Mouse (Mus musculus): ENCODE results near the gene Pla2g1b. TPM values are rescaled to one million over a fixed set of nuclear protein-coding genes. Genes with fewer than 3 reads are reported as not detected.

Gene Pla2g1b
- polyA plus RNA-seq (2012; rRNA removed; ENCODE audit: low replicate concordance), result not detected in 2 replicates

DNA sequence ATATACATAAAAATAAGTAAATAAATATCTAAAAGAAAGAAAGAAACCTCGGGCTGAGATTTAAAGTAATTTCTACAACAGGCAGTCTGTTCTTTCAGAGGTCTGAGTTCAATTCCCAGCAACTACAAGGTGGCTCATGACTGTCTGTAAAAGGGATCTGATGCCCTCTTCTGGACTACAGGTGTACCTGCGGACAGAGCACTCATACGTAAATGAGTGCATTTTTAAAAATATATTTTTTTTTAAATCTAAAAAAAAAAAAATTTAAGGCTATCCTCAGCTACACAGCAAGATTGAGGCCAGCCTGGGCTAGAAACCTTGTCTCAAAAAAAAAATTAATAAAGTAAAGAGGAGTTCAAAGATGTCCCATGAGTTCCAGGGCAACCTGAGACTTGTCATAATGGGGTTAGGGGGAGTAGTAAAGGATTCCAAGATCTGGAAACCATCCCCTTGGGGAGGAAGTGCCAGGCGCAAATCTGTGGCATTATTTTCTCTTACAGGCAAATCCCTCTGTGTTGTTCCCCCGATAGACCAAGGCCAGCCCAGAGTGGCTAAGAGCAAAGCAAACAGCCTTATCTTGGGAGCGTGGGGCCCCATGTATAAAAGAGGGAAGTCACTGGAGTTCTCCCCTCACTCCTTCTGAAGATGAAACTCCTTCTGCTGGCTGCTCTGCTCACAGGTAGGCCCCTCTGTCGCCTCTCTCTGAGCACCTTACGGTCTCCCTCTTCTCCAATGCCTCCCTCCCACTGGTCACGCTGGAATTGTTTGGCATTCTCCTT lies at the start of gene Pla2g1b:
Gene Pla2g1b, plus strand, starts transcription at position 621 of the 779 bp plus-strand sequence.

DNA sequence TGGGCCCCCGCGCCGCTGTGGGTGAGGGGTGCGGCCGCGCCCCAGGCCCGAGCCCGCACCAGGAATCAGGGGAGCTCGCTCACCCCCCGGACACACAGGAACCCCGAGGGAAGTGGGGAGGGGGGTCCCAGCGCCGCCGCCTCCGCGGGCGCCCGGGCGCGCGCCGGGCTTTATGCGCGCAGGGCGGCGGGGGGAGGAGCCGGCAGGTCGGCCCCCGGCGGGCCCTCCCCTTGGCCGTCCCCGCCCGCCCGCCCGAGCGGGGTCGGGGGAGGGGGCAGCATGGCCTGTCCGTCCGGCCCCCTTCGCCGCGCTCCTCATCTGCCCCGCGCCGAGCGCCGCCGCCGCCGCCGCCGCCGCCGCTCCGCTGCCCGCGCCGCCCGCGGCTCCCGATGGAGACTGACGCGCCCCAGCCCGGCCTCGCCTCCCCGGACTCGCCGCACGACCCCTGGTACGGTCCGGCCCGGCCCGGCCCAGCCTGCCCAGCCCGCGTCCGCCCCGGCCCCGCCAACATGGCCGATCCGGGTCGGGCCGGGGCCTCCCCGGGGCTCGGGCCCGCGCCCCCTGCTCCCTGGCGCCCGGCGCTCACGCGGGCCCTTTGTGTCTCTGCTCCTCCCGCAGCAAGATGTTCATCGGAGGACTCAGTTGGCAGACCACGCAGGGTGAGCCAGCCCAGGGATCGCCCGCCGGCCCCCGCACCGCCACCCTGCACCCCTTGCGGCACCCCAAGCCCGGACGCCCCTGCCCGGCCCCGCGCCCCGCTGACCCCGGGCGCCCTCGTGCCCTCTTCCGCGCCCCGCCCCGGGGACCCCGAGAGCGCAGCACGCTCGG lies 36.5 kb upstream of the Pla2g1b start, which contains the start of gene Msi1:
Gene Msi1, plus strand, starts transcription at position 241 of the 828 bp plus-strand sequence.

DNA sequence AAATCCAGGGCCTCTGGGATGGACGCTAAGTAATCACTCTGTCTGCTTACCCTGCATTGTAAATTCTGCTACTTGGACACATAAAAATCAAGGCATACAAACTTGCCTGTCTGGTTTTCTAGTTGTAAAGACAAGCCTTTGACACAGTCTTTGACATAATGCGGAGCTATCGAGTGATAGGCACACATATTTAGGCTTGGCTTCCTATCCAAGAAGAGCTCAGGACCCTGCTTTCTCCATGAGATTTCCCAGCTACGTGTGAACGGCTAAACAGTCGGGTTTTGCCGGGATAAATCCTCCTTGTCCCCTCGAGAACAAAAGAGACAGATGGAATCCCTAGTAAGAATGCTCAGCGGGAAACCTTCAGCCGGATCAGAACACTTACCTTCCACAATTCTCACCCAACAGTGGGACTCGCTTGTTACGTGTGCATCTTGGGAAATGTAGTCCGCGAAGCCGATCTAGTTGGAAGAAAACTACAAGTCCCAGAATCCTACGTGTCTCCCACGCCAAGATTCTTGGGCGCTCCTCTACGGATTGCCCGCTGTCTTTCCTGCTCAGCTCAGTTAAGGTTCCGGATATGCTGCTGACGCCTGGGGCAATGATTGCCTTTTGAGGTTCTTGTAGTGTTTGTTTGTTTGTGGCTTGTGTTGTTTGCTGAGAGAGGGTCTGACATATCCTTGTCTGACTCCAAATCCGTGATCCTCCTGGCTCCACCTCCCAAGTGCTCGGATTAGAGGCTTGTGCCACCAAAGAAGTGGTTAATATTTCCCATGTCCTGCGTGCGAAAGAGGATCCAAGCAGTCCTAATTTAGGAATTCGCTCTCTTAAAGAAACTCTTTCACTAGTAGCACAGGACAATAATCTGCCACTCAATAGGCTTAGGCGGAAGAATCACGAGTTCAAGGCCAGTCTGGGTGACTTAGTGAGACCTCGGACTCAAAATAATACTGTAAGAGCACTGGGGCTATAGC lies 18.2 kb downstream of the Pla2g1b start, which contains the start of gene Sirt4:
Gene Sirt4, minus strand, starts transcription at position 779 of the 974 bp plus-strand sequence.

DNA sequence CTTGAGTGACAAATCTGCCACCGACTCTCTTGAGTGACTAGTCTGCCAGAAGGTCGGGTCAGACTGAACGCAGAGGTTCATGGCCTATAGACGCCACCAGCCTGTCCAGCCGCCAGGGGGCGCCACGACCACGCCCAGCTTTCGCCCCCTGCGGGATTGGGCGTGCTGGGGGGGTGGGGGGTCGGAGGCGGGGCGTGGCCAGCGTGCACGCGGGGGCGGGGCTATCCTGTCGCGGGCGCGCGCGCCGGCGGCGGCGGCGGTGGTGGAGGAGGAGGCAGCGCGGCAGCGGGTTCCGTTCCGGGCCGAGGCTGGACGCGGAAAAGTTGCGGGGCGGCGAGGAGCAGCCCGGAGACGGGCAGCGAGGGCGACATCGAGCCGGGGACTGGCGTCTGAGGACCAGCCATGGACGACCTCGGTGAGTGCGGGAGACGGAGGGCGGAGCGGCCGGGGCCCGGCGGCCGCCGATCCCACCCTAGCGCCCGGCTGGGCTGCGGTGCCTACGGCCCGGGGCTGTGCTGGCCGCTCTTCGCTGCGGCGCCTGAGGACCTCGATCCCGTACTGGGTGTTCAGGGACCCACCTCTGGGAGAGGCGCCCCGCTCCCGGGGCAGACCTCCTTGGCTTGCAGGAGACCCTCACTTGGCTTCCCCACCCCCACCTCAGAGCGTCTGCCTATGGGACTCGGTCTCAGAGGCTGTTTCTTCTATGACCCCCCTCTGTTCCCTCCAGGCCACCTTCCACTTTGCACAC lies 40.6 kb downstream of the Pla2g1b start, which contains the start of gene Pxn:
Gene Pxn, plus strand, starts transcription at position 223 of the 748 bp plus-strand sequence.

Other genes with a start within 250 kb of the Pla2g1b start
- 91.7 and 132 TPM in 2 replicates for gene Pop5, start 230.4 kb upstream of the Pla2g1b start, polyA plus RNA-seq (2012; rRNA removed; ENCODE audit: low replicate concordance)
- gene Rnf10, start 193.4 kb upstream of the Pla2g1b start, polyA plus RNA-seq (2012; rRNA removed; ENCODE audit: low replicate concordance), result 133 and 176 TPM in 2 replicates
- gene Coq5, start 186.6 kb upstream of the Pla2g1b start, polyA plus RNA-seq (2012; rRNA removed; ENCODE audit: low replicate concordance), result 13.2 and 31.3 TPM in 2 replicates
- gene Dynll1, start 165.3 kb upstream of the Pla2g1b start, polyA plus RNA-seq (2012; rRNA removed; ENCODE audit: low replicate concordance), result 139 and 169 TPM in 2 replicates
- gene Srsf9, start 139.1 kb upstream of the Pla2g1b start, polyA plus RNA-seq (2012; rRNA removed; ENCODE audit: low replicate concordance), result 24.4 and 53.3 TPM in 2 replicates
- 9.3 and 17.8 TPM in 2 replicates for gene Gatc, start 125.1 kb upstream of the Pla2g1b start, polyA plus RNA-seq (2012; rRNA removed; ENCODE audit: low replicate concordance)
- 9.2 and 15.3 TPM in 2 replicates for gene Triap1, start 125.0 kb upstream of the Pla2g1b start, polyA plus RNA-seq (2012; rRNA removed; ENCODE audit: low replicate concordance)
- gene Cox6a1, start 117.3 kb upstream of the Pla2g1b start, polyA plus RNA-seq (2012; rRNA removed; ENCODE audit: low replicate concordance), result 2,839 and 6,625 TPM in 2 replicates
- gene Msi1, start 36.7 kb upstream of the Pla2g1b start, polyA plus RNA-seq (2012; rRNA removed; ENCODE audit: low replicate concordance), result 2.9 and 8.7 TPM in 2 replicates
- 38.5 and 50.2 TPM in 2 replicates for gene Sirt4, start 18.5 kb downstream of the Pla2g1b start, polyA plus RNA-seq (2012; rRNA removed; ENCODE audit: low replicate concordance)
- gene Pxn, start 40.4 kb downstream of the Pla2g1b start, polyA plus RNA-seq (2012; rRNA removed; ENCODE audit: low replicate concordance), result 116 and 161 TPM in 2 replicates
- gene Rplp0, start 93.2 kb downstream of the Pla2g1b start, polyA plus RNA-seq (2012; rRNA removed; ENCODE audit: low replicate concordance), result 2,101 and 2,134 TPM in 2 replicates
- gene Gcn1l1, start 99.0 kb downstream of the Pla2g1b start, polyA plus RNA-seq (2012; rRNA removed; ENCODE audit: low replicate concordance), result 36.1 and 55.7 TPM in 2 replicates
- gene Rab35, start 165.6 kb downstream of the Pla2g1b start, polyA plus RNA-seq (2012; rRNA removed; ENCODE audit: low replicate concordance), result 65.0 and 82.4 TPM in 2 replicates

Measured in mammary gland, adult 2 months (tissue).